ENCODE assay signal across 8 mouse cellular contexts in the genomic region with DNA sequence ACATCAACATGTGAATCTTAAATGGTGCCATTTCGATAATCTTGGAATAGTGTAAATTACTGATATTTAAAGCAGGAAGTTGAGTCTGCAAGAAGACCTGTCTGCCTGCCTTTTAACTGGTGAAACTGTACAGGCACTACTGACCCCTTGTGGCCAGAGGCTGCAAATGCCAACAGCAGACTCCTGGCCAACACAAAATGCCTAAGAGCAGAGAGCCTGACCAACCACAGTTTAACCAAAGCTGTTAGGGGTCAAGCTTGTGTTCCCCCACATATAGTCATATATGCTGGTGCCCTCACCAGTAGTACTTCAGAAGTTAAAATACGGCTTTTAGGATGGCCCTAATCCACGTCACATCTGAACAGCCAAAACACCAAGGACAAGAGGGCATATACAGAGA. TPM values are rescaled to one million over a fixed set of nuclear protein-coding genes. Genes with fewer than 3 reads are reported as not detected.
DNase-seq lines count a peak whose midpoint lies in the region; ATAC-seq and TF ChIP-seq lines count a peak whose summit lies in the region.

No protein-coding gene starts in this region.

- no peaks in the 10 kb centered on the region for H3K36me3 ChIP-seq in kidney, embryonic 16.5 days (ENCODE audit: insufficient read depth, low read length)
- no peaks in the 10 kb centered on the region for H3K36me3 ChIP-seq in liver, embryonic 14.5 days (replicated peaks; ENCODE audit: control insufficient read depth, insufficient read depth, low read depth)
- H3K36me3 ChIP-seq in neural tube, embryonic 13.5 days: no peaks in the 10 kb centered on the region

- WGBS in kidney, embryonic 16.5 days: 61% methylated on average over 3 of the region's 3 CpGs
- 38% methylated on average over 3 of the region's 3 CpGs for WGBS in liver, embryonic 14.5 days (ENCODE audit: insufficient replicate concordance)
- 61% methylated on average over 3 of the region's 3 CpGs for WGBS in neural tube, embryonic 13.5 days

- H3K9ac ChIP-seq in kidney, embryonic 16.5 days (replicated peaks; ENCODE audit: low read length): no peak overlapping the region
- no peak overlapping the region for H3K9ac ChIP-seq in liver, embryonic 14.5 days (replicated peaks)
- H3K9ac ChIP-seq in neural tube, embryonic 13.5 days: no peak overlapping the region

- no peak for TF ChIP-seq EP300 in liver, embryonic 14.5 days (IDR thresholded peaks at IDR 0.05; ENCODE audit: low read depth)

- peak; percentile 90 for TF ChIP-seq CTCF in liver, embryonic 14.5 days (IDR thresholded peaks at IDR 0.05; ENCODE audit: low read depth)

- DNase-seq in CD4-positive helper T cell, adult 2 months (ENCODE audit: low read depth, low spot score): peak; percentile 67
- peak; percentile 75 for DNase-seq in adrenal gland, adult 2 months
- peak; percentile 81 for DNase-seq in embryo, embryonic 11 days
- peak; percentile 26 to 47 for DNase-seq in gastrocnemius, postnatal 4 days (ENCODE audit: low spot score in 2 of 2)
- DNase-seq in liver, embryonic 14.5 days (ENCODE audit: low read depth in 3 of 3, low spot score in 3 of 3): peak in 1 of 3 experiments; percentile 45
- peak; percentile 44 for DNase-seq in telencephalon, adult 2 months (ENCODE audit: low read depth, low spot score)

- H3K4me3 ChIP-seq in kidney, embryonic 16.5 days (ENCODE audit: low read length): no peak overlapping the region
- H3K4me3 ChIP-seq in liver, embryonic 14.5 days (ENCODE audit: insufficient read depth in 1 of 2, low read depth in 2 of 2, low read length in 2 of 2): no peak overlapping the region
- H3K4me3 ChIP-seq in neural tube, embryonic 13.5 days: no peak overlapping the region

- H3K4me1 ChIP-seq in kidney, embryonic 16.5 days (ENCODE audit: insufficient read depth, low read length): no peaks in the 10 kb centered on the region
- peaks cover 0 to 5% of the 10 kb centered on the region in 2 experiments; a peak in 2 of 4 replicates for H3K4me1 ChIP-seq in liver, embryonic 14.5 days (replicated peaks; ENCODE audit: control insufficient read depth in 2 of 2, insufficient read depth in 2 of 2, low read length in 1 of 2)
- H3K4me1 ChIP-seq in neural tube, embryonic 13.5 days (replicated peaks): no peaks in the 10 kb centered on the region

- no peak overlapping the region for H3K27ac ChIP-seq in kidney, embryonic 16.5 days (ENCODE audit: low read length)
- no peak overlapping the region for H3K27ac ChIP-seq in liver, embryonic 14.5 days
- H3K27ac ChIP-seq in neural tube, embryonic 13.5 days (replicated peaks): no peak overlapping the region

- ATAC-seq in kidney, embryonic 16.5 days (ENCODE audit: low FRiP score, low TSS enrichment): peak; percentile 63; the same call in 1 of the 2 replicates
- peak; percentile 44 for ATAC-seq in liver, embryonic 14.5 days (ENCODE audit: insufficient read depth)
- peak; percentile 43; the same call in 1 of the 2 replicates for ATAC-seq in neural tube, embryonic 13.5 days (ENCODE audit: low read depth)

- no peaks in the 10 kb centered on the region for H3K27me3 ChIP-seq in kidney, embryonic 16.5 days (ENCODE audit: insufficient read depth, low read length)
- no peaks in the 10 kb centered on the region for H3K27me3 ChIP-seq in liver, embryonic 14.5 days (ENCODE audit: control insufficient read depth, insufficient read depth, low read length)
- H3K27me3 ChIP-seq in neural tube, embryonic 13.5 days: no peaks in the 10 kb centered on the region

- no peaks in the 10 kb centered on the region for H3K9me3 ChIP-seq in kidney, embryonic 16.5 days (ENCODE audit: low read length)
- H3K9me3 ChIP-seq in liver, embryonic 14.5 days (ENCODE audit: control insufficient read depth, low read length): no peaks in the 10 kb centered on the region
- no peaks in the 10 kb centered on the region for H3K9me3 ChIP-seq in neural tube, embryonic 13.5 days

- H3K4me2 ChIP-seq in kidney, embryonic 16.5 days (replicated peaks; ENCODE audit: low read depth, low read length): no peak overlapping the region
- no peak overlapping the region for H3K4me2 ChIP-seq in liver, embryonic 14.5 days (ENCODE audit: low read depth)
- no peak overlapping the region for H3K4me2 ChIP-seq in neural tube, embryonic 13.5 days

RNA-seq across cellular contexts. Expression of gene Rwdd2a, which starts 11.9 kb away (rescaled TPM):
- total RNA-seq in adrenal gland, adult 2 months (2021): 1 to 10 TPM; 3.9 to 8.0 TPM
- 5.6 and 16.8 TPM in 2 replicates for polyA plus RNA-seq in adrenal gland, adult 2 months (2012; rRNA removed)
- under 1 TPM; 0.47 to 0.52 TPM for total RNA-seq in gastrocnemius, postnatal 4 days (2021)
- 3.8 and 4.4 TPM in 2 replicates for polyA plus RNA-seq in kidney, embryonic 16.5 days (2015; fragmentation: Nextera tagmentation; extraction: Ambion mirVana)
- 0.17 and 0.37 TPM in 2 replicates for polyA plus RNA-seq in liver, embryonic 14.5 days (2012; rRNA removed)
- polyA plus RNA-seq in liver, embryonic 14.5 days (2014; fragmentation: Nextera tagmentation; extraction: Ambion mirVana): 0.61 and 0.83 TPM in 2 replicates
- polyA plus RNA-seq in neural tube, embryonic 13.5 days (2015; fragmentation: Nextera tagmentation; extraction: Ambion mirVana): 13.5 and 13.8 TPM in 2 replicates

RNA-seq across cellular contexts. Expression of gene Pgm3, which starts 12.1 kb away (rescaled TPM):
- total RNA-seq in adrenal gland, adult 2 months (2021): 10 to 100 TPM; 20.8 to 52.6 TPM
- polyA plus RNA-seq in adrenal gland, adult 2 months (2012; rRNA removed): 2.9 and 3.9 TPM in 2 replicates
- total RNA-seq in gastrocnemius, postnatal 4 days (2021): 10 to 100 TPM; 14.3 to 17.3 TPM
- polyA plus RNA-seq in kidney, embryonic 16.5 days (2015; fragmentation: Nextera tagmentation; extraction: Ambion mirVana): 39.3 and 42.7 TPM in 2 replicates
- polyA plus RNA-seq in liver, embryonic 14.5 days (2012; rRNA removed): 4.2 and 7.0 TPM in 2 replicates
- polyA plus RNA-seq in liver, embryonic 14.5 days (2014; fragmentation: Nextera tagmentation; extraction: Ambion mirVana): 14.9 and 16.1 TPM in 2 replicates
- polyA plus RNA-seq in neural tube, embryonic 13.5 days (2015; fragmentation: Nextera tagmentation; extraction: Ambion mirVana): 37.4 and 41.0 TPM in 2 replicates
